Mouse (Mus musculus) heart, embryonic 12.5 days (tissue): ENCODE measurements around the gene Rfx1. TPM values are rescaled to one million over a fixed set of nuclear protein-coding genes. Genes with fewer than 3 reads are reported as not detected.

Experiments
- ATAC-seq: fragments of 200-750 bp; cut with Nextera tagmentation; 2 replicates; pipeline ENCODE4 v1.8.0; 2017; ENCODE audit warnings: moderate TSS enrichment, moderate library complexity; ENCODE audit not compliant: insufficient number of reproducible peaks, low FRiP score
- H3K27ac ChIP-seq: fragments of 300-500 bp; sonication (generic); 2 replicates; pipeline ENCODE4 v1.5.1; 2016; ENCODE audit warnings: mild to moderate bottlenecking, moderate library complexity; ENCODE audit not compliant: poor library complexity, severe bottlenecking
- H3K27me3 ChIP-seq: fragments of 300-500 bp; sonication (generic); replicated peaks from 2 replicates; pipeline ENCODE4 v1.6.1; 2016; ENCODE audit warnings: mild to moderate bottlenecking, moderate library complexity
- H3K36me3 ChIP-seq: fragments of 300-500 bp; sonication (generic); 2 replicates; pipeline ENCODE4 v1.6.1; 2016; ENCODE audit warnings: mild to moderate bottlenecking, moderate library complexity
- H3K4me1 ChIP-seq: fragments of 300-500 bp; sonication (generic); replicated peaks from 2 replicates; pipeline ENCODE4 v1.6.1; 2016; ENCODE audit warnings: mild to moderate bottlenecking
- H3K4me2 ChIP-seq: fragments of 300-500 bp; sonication (generic); 2 replicates; pipeline ENCODE4 v1.6.1; 2016; ENCODE audit warnings: mild to moderate bottlenecking, moderate library complexity
- H3K4me3 ChIP-seq: fragments of 300-500 bp; sonication (generic); 2 replicates; pipeline ENCODE4 v1.5.1; 2016; ENCODE audit warnings: mild to moderate bottlenecking
- H3K9ac ChIP-seq: fragments of 300-500 bp; sonication (generic); 2 replicates; pipeline ENCODE4 v1.6.1; 2016; ENCODE audit warnings: mild to moderate bottlenecking, moderate library complexity
- H3K9me3 ChIP-seq: fragments of 300-500 bp; sonication (generic); replicated peaks from 2 replicates; pipeline ENCODE4 v1.6.1; 2016; ENCODE audit warnings: mild to moderate bottlenecking, moderate library complexity
- WGBS: fragments of 180-500 bp; shearing (Covaris S2); methylation state at CpG from one replicate; pipeline ENCODE4 v1.1.7; 2016; 5-methylcytosine and 5-hydroxymethylcytosine counted together
- polyA plus RNA-seq: library from polyadenylated mRNA; unstranded; fragments of >200 nt; fragmentation: Nextera tagmentation; extraction: Ambion mirVana; gene quantifications from 2 replicates; pipeline ENCODE4 v1.2.1, GENCODE M21; 2016

Rfx1 gene
- polyA plus RNA-seq, 1 experiment from 2014 or later, result 6.9 TPM

DNA sequence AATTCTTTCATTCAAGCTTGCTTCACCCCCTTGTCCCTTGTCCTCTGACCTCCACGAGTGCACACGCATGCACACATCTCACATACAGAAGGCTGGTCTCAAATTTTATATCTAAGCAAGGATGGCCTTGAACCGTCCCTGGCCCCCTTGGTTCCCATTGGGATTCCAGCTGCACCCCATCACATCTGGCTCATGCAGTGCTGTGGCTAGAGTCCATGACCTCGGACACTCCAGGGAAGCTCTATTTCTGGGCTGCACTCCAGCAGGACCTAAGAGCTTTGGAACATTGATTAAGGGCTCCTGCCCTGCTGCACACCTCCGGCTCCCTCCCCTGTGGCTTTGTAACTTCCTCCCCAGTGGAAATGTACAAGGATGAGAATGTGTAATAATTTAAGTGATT is 28.6 kb upstream of the Rfx1 start:
- Histone ChIP-seq H3K4me3 (no peak overlapping the region), H3K9me3 (no peaks in the 10 kb centered on the region), H3K4me2 (no peak overlapping the region), H3K27me3 (peaks cover 30% of the 10 kb centered on the region), H3K9ac (no peak overlapping the region), H3K4me1 (peaks cover 10% of the 10 kb centered on the region), H3K36me3 (no peaks in the 10 kb centered on the region), H3K27ac (no peak overlapping the region)
- WGBS, result 70% methylated on average over 5 of the region's 5 CpGs
- ATAC-seq, result no peak

DNA sequence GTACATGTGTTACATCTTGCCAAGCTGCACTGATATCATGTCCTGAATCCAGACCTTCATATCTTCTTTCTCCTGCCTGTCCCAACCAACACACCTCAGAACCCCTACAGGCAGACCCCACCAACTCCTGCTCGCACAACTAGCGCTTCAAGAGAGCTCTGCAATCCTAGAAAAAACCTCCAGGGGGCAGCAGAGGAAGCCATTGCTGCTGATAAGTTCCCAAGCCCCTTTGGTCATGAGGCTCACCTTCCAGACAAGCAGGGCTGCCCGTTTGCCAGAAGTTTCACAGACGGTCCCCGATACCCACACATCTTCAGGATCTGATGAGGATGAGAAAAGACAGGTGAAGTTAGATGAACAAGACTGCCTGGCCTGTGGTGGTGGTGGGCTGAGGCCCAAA is 27.6 kb upstream of the Rfx1 start:
- H3K4me2 ChIP-seq, result no peak overlapping the region
- no peak for ATAC-seq
- no peak overlapping the region for H3K4me3 ChIP-seq
- no peak overlapping the region for H3K27ac ChIP-seq
- H3K9me3 ChIP-seq, result no peaks in the 10 kb centered on the region
- no peaks in the 10 kb centered on the region for H3K36me3 ChIP-seq
- 6% methylated on average over 5 of the region's 5 CpGs for WGBS
- H3K4me1 ChIP-seq, result peaks cover 14% of the 10 kb centered on the region
- peaks cover 40% of the 10 kb centered on the region for H3K27me3 ChIP-seq
- no peak overlapping the region for H3K9ac ChIP-seq

DNA sequence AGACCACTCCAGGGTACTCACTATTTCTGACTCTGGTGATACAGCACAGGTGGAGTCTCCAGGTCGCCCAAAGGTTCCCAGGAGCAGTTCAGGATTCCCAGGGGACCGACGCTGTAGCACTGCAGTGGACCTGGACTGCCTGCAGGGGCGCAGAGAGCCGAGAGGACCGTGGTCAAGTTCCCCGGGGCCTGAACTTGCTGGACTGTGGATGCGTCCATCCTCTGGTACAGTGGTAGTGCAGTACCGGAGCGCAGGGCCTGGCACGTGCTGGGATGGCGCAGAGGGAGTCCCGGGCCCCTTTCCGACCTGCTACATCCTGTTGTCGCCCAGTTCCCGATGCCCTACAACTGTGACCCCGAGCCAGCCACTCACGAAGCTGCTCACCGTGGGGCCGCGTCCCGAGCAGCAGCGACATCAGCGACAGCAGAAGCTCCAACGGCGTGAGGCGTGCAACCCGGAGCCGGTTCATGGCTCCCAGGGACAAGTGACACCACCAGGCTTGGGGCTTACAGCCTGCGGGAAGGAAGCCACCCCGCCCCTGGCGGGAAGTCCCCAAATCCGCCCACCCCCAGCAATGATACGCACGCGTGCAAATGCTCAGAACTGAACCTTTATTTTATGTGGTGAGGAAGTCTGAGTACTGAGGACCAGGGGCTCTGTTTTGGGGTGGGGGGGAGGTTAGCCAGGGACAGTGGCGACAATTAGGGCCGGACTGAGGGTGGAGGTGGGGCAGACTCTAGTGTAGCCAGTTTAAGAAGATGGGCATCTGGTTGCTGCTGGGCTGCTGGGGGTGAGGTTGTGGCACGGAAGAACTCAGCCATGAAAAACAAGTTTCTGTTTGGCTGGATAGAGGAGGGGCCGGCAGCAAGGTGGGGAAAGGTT is 24.3 kb upstream of the Rfx1 start, which contains the start of gene Il27ra:
Il27ra (minus strand) TSS at position 524 of the 882 bp plus-strand sequence.
- H3K4me2 ChIP-seq, result peak within 1 kb of the TSS; percentile 83
- H3K9ac ChIP-seq, result peak within 1 kb of the TSS; percentile 70
- WGBS, result 3% methylated on average over 40 of the region's 40 CpGs
- H3K4me3 ChIP-seq, result peak within 1 kb of the TSS; percentile 54
- peaks cover 22% of the 10 kb centered on the region for H3K4me1 ChIP-seq
- H3K27ac ChIP-seq, result no peak within 1 kb of the TSS
- 0 out of 2 replicates have a peak, but pooled peaks cover 3% of the 10 kb centered on the region for H3K9me3 ChIP-seq
- ATAC-seq, result peak; percentile 74
- H3K27me3 ChIP-seq, result peaks cover 51% of the 10 kb centered on the region
- H3K36me3 ChIP-seq, result no peaks in the 10 kb centered on the region

DNA sequence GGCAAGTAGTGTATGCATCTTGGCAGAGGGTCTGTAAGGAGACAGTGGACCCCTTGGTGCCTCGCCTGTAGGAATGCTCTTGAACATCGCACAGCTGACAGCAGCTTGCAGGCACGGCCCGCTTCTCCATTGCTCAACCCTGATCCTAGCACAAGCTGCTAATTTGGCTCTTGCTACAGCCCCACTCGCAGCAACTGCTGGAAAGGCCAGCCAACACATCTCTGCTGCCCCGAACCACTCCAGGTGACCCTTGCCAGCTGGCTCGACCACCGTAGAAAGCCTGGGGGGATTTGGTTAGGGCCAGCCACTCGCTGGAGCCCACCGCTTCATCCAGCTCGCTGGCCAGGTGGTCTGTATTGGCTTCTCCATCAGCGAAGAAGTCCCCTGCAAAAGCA is 23.7 kb upstream of the Rfx1 start:
- 36% methylated on average over 12 of the region's 12 CpGs for WGBS
- Histone ChIP-seq H3K36me3 (no peaks in the 10 kb centered on the region), H3K4me2 (peak overlapping the region; percentile 83), H3K9me3 (0 out of 2 replicates have a peak, but pooled peaks cover 3% of the 10 kb centered on the region), H3K27me3 (peaks cover 51% of the 10 kb centered on the region), H3K9ac (peak overlapping the region; percentile 70), H3K27ac (no peak overlapping the region), H3K4me1 (peaks cover 22% of the 10 kb centered on the region), H3K4me3 (peak overlapping the region; percentile 54)
- no peak for ATAC-seq

DNA sequence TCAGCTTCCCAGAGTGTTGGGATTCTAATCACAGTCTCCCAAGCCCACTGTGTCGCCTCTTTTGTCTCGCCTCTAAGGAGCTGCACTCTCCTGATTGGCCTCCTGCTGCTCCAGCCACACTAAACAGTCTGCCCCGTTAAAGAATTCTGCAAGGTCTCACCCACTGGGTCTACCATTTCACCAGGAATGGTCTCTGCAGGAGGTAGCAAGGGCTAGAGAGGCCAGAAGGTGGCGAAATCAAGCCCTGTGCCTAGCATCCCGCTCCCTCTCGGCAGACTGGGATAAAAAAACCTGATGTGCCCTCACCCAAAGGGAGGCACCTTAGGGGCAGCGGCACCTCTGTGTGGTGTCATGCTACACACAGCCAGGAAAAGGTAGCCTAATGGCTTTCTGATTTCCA is 22.5 kb upstream of the Rfx1 start:
- H3K4me3 ChIP-seq, result 0 out of 2 replicates have a peak overlapping the region, but pooled peaks have one; percentile 8
- peaks cover 48% of the 10 kb centered on the region for H3K27me3 ChIP-seq

DNA sequence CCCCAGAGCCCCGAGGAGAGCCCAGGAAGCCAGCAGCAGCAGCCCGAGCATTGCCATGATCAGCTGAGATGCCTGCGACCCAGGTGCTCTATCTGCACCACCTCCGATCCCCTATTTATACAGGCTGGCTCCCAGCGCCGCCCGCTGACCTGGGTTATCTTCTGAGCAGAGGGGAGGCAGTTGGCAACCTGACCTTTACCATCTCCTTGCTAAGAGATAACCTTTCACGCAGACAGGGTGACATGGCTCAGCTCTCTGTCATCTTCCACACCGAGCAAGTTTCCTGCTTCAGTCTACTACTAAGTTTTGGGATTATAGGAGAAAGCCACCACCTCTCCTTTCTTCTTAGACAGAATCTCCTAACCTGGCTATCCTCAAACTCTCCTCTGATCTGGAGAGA is 21.7 kb upstream of the Rfx1 start, which contains the start of gene Rln3:
Rln3 (minus strand) TSS at position 101 of the 400 bp plus-strand sequence.
- H3K4me3 ChIP-seq, result peak within 1 kb of the TSS; percentile 8; the same call in 1 of the 2 replicates
- no peak within 1 kb of the TSS for H3K27ac ChIP-seq
- peaks cover 22% of the 10 kb centered on the region for H3K4me1 ChIP-seq
- 0 out of 2 replicates have a peak, but pooled peaks cover 3% of the 10 kb centered on the region for H3K9me3 ChIP-seq
- peaks cover 48% of the 10 kb centered on the region for H3K27me3 ChIP-seq
- no peaks in the 10 kb centered on the region for H3K36me3 ChIP-seq
- H3K4me2 ChIP-seq, result peak within 1 kb of the TSS; percentile 51
- H3K9ac ChIP-seq, result no peak within 1 kb of the TSS; the same call in 1 of the 2 replicates
- 3% methylated on average over 9 of the region's 9 CpGs for WGBS
- ATAC-seq, result no peak

More for the DNA sequence above, 22.5 kb upstream of the Rfx1 start:
- Histone ChIP-seq H3K27ac (no peak overlapping the region), H3K9ac (no peak overlapping the region; the same call in 1 of the 2 replicates), H3K4me2 (peak overlapping the region; percentile 51; the same call in 1 of the 2 replicates), H3K4me1 (peaks cover 22% of the 10 kb centered on the region), H3K36me3 (no peaks in the 10 kb centered on the region), H3K9me3 (0 out of 2 replicates have a peak, but pooled peaks cover 3% of the 10 kb centered on the region)
- no peak for ATAC-seq
- WGBS, result 7% methylated on average over 7 of the region's 7 CpGs

DNA sequence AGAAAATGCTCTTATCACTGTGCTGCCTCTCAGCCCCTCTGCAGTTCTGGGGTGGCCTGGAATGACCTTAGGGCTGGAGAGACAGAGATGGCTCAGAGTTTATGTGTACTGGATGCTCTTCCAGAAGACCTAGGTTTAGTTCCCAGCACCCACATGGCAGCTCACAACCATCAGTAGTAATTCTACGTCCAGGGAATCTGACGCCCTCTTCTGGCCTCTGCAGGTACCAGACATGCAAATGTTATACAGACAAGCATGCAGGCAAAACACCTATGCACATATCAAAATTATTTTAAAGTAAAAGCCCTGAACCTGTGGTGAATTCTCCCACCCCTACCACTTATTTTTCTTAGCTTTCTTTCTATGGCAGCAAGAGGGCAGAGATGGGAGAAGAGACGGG is 20.1 kb upstream of the Rfx1 start:
- Histone ChIP-seq H3K4me1 (peaks cover 31% of the 10 kb centered on the region), H3K9me3 (0 out of 2 replicates have a peak, but pooled peaks cover 3% of the 10 kb centered on the region), H3K4me2 (no peak overlapping the region), H3K4me3 (no peak overlapping the region), H3K36me3 (no peaks in the 10 kb centered on the region), H3K27me3 (peaks cover 40% of the 10 kb centered on the region), H3K27ac (no peak overlapping the region), H3K9ac (no peak overlapping the region)
- WGBS, result 76% methylated on average over 3 of the region's 3 CpGs
- no peak for ATAC-seq

DNA sequence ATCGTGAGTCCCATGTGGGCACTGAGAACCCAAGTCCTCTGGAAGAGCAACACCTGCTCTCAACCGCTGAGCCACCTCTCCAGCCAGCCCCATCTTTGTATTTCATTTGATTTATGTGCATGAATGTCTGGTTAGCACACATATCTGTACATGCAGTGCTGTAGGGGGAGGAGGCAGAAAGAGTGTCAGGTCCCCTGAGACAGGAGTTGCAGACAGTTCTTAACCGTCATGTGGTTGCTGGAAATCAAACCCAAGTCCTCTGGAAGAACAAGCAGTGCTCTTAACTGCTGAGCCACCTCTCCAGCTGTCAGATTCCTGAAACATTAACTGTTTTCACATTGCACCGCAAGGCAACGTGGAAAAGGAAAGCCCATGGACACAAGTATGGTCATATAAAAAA is 18.5 kb upstream of the Rfx1 start:
- WGBS, result 65% methylated on average over 5 of the region's 5 CpGs
- Histone ChIP-seq H3K9ac (no peak overlapping the region), H3K27ac (no peak overlapping the region), H3K36me3 (no peaks in the 10 kb centered on the region), H3K4me1 (peaks cover 36% of the 10 kb centered on the region), H3K4me3 (no peak overlapping the region), H3K4me2 (no peak overlapping the region), H3K27me3 (peaks cover 28% of the 10 kb centered on the region), H3K9me3 (0 out of 2 replicates have a peak, but pooled peaks cover 3% of the 10 kb centered on the region)
- no peak for ATAC-seq

DNA sequence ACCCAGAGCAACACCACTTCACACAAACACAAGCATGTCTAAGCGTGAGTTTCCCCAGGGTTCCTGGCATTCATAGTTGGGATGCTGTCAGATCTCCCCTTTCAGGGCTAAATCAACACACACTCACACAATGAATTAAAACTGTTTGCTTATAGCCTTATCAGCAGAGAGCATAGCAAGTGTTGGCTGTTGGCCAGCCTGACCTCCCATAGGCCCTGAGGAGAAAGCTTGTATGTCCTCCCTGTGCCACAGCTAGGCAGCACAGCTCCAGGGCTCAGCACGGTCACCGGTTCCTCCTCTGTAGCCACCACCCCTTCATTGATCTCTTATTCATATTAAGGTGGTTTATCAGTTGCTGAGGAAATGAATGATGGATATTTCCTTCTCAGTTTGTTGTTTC is 13.9 kb upstream of the Rfx1 start:
- Histone ChIP-seq H3K27ac (0 out of 2 replicates have a peak overlapping the region, but pooled peaks have one; percentile 5), H3K9ac (no peak overlapping the region), H3K36me3 (no peaks in the 10 kb centered on the region), H3K4me2 (no peak overlapping the region), H3K4me1 (peaks cover 25% of the 10 kb centered on the region), H3K4me3 (no peak overlapping the region), H3K9me3 (no peaks in the 10 kb centered on the region), H3K27me3 (no peaks in the 10 kb centered on the region)
- 43% methylated on average over 3 of the region's 3 CpGs for WGBS
- ATAC-seq, result peak; percentile 81

DNA sequence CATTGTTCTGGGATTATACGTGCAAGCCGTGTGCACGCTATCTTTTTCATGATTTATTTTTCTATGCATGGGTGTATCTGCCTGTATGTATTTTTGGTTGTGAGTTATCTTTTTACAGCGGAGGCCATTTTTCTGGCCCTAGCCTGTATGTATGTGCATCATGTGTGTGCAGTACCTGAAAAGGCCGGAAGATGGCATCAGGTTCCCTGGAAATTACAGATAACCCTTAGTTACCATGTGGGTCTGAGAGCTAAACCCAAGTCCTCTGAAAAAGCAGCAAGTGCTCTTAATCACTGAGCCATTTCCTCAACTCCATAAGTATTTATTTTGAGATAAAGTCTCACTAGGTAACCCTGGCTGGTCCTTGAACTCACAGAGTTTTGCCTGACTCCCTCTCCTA is 13.4 kb upstream of the Rfx1 start:
- 80% methylated on average over 5 of the region's 5 CpGs for WGBS
- Histone ChIP-seq H3K9me3 (no peaks in the 10 kb centered on the region), H3K4me3 (no peak overlapping the region), H3K4me2 (no peak overlapping the region), H3K36me3 (no peaks in the 10 kb centered on the region), H3K9ac (no peak overlapping the region), H3K4me1 (peaks cover 25% of the 10 kb centered on the region), H3K27me3 (no peaks in the 10 kb centered on the region), H3K27ac (no peak overlapping the region)
- no peak for ATAC-seq

DNA sequence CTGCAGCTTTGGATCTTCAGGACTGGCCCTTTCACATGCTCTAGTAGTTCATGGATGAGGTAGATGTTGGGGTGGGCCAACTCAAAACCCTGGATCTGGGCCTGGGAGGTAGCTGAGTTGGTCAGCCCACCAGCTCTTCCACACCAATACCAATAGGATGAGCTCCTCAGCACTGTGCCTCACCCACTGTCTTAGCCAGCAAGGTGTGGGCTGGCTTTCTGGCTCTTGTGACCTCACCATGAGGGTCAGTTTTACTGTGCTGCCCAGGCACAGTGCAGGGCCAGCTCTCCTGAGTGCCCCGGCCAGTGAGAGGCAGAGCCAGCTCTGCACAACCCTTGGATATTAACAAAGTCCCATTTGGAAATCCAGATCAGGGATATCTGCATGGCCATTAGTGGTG is 8.8 kb upstream of the Rfx1 start:
- Histone ChIP-seq H3K27me3 (no peaks in the 10 kb centered on the region), H3K4me2 (no peak overlapping the region), H3K27ac (no peak overlapping the region), H3K4me1 (peaks cover 3% of the 10 kb centered on the region), H3K36me3 (no peaks in the 10 kb centered on the region), H3K4me3 (no peak overlapping the region), H3K9ac (no peak overlapping the region), H3K9me3 (no peaks in the 10 kb centered on the region)
- no peak; the same call in 1 of the 2 replicates for ATAC-seq
- 88% methylated on average over 1 of the region's 1 CpGs for WGBS
